Mouse (Mus musculus) kidney, embryonic 16.5 days (tissue): ENCODE data around the gene Pmm2. TPM values are rescaled to one million over a fixed set of nuclear protein-coding genes. Genes with fewer than 3 reads are reported as not detected.

ENCODE experiments used
- ATAC-seq: fragments of 200-750 bp; cut with Nextera tagmentation; 2 replicates; pipeline ENCODE4 v1.8.0; 2017; ENCODE audit warnings: moderate TSS enrichment; ENCODE audit not compliant: low FRiP score, low TSS enrichment
- H3K27ac ChIP-seq: fragments of 300-500 bp; sonication (generic); 2 replicates; pipeline ENCODE4 v1.5.1; 2014; ENCODE audit warnings: low read length
- H3K27me3 ChIP-seq: fragments of 300-500 bp; sonication (generic); 2 replicates; pipeline ENCODE4 v1.6.1; 2014; ENCODE audit warnings: low read length, control low read depth, mixed read lengths; ENCODE audit not compliant: insufficient read depth
- H3K36me3 ChIP-seq: fragments of 300-500 bp; sonication (generic); 2 replicates; pipeline ENCODE4 v1.6.1; 2014; ENCODE audit warnings: low read length, control low read depth, mixed read lengths; ENCODE audit not compliant: insufficient read depth
- H3K4me1 ChIP-seq: fragments of 300-500 bp; sonication (generic); 2 replicates; pipeline ENCODE4 v1.6.1; 2014; ENCODE audit warnings: low read length, control low read depth, mixed read lengths; ENCODE audit not compliant: insufficient read depth
- H3K4me2 ChIP-seq: fragments of 300-500 bp; sonication (generic); replicated peaks from 2 replicates; pipeline ENCODE4 v1.6.1; 2014; ENCODE audit warnings: low read depth, low read length
- H3K4me3 ChIP-seq: fragments of 300-500 bp; sonication (generic); 2 replicates; pipeline ENCODE4 v1.5.1; 2014; ENCODE audit warnings: mild to moderate bottlenecking, low read length
- H3K9ac ChIP-seq: fragments of 300-500 bp; sonication (generic); replicated peaks from 2 replicates; pipeline ENCODE4 v1.6.1; 2014; ENCODE audit warnings: low read length
- H3K9me3 ChIP-seq: fragments of 300-500 bp; sonication (generic); 2 replicates; pipeline ENCODE4 v1.6.1; 2016; ENCODE audit warnings: low read length, control low read depth
- WGBS: fragments of 180-500 bp; shearing (Covaris S2); extraction: QIAGEN DNeasy Blood & Tissue Kit; methylation state at CpG from one replicate; pipeline ENCODE4 v1.1.7; 2014; 5-methylcytosine and 5-hydroxymethylcytosine counted together
- polyA plus RNA-seq: library from polyadenylated mRNA; unstranded; fragments of >200 nt; fragmentation: Nextera tagmentation; extraction: Ambion mirVana; gene quantifications from 2 replicates; pipeline ENCODE4 v1.2.1, GENCODE M21; 2015

Gene Pmm2
- polyA plus RNA-seq, 1 experiment from 2014 or later: 61.2 TPM

- WGBS: 25% methylated on average over 10 of the region's 10 CpGs
- no peak overlapping the region for H3K4me2 ChIP-seq
- H3K9ac ChIP-seq: no peak overlapping the region
- H3K36me3 ChIP-seq: peaks cover 10% of the 10 kb centered on the region; the same call in 1 of the 2 replicates
- H3K4me1 ChIP-seq: peaks cover 9% of the 10 kb centered on the region; the same call in 1 of the 2 replicates
- H3K4me3 ChIP-seq: no peak overlapping the region
- ATAC-seq: no peak; the same call in 1 of the 2 replicates
- H3K27me3 ChIP-seq: no peaks in the 10 kb centered on the region
- H3K9me3 ChIP-seq: no peaks in the 10 kb centered on the region
- no peak overlapping the region for H3K27ac ChIP-seq
Measured at GRCm38 (mm10) chr16:8619659-8620314, 17.7 kb upstream of the Pmm2 start.

- Histone ChIP-seq H3K9me3 (no peaks in the 10 kb centered on the region), H3K4me3 (no peak overlapping the region), H3K4me2 (no peak overlapping the region), H3K4me1 (peaks cover 9% of the 10 kb centered on the region; the same call in 1 of the 2 replicates), H3K36me3 (peaks cover 10% of the 10 kb centered on the region; the same call in 1 of the 2 replicates), H3K27ac (no peak overlapping the region), H3K9ac (no peak overlapping the region), H3K27me3 (no peaks in the 10 kb centered on the region)
- ATAC-seq: no peak
- 66% methylated on average over 16 of the region's 16 CpGs for WGBS
Measured at GRCm38 (mm10) chr16:8620315-8621115, 17.0 kb upstream of the Pmm2 start.

GRCm38 (mm10) chr16:8630419-8630818 lies 7.1 kb upstream of the Pmm2 start:
- H3K4me1 ChIP-seq: no peaks in the 10 kb centered on the region
- ATAC-seq: no peak
- no peak overlapping the region for H3K4me3 ChIP-seq
- WGBS: 83% methylated on average over 2 of the region's 2 CpGs
- H3K4me2 ChIP-seq: no peak overlapping the region
- peaks cover 14% of the 10 kb centered on the region for H3K36me3 ChIP-seq
- no peaks in the 10 kb centered on the region for H3K9me3 ChIP-seq
- H3K27me3 ChIP-seq: no peaks in the 10 kb centered on the region
- H3K9ac ChIP-seq: no peak overlapping the region
- H3K27ac ChIP-seq: no peak overlapping the region

GRCm38 (mm10) chr16:8631428-8631827 lies 6.0 kb upstream of the Pmm2 start:
- H3K27ac ChIP-seq: no peak overlapping the region
- H3K4me3 ChIP-seq: no peak overlapping the region
- H3K27me3 ChIP-seq: no peaks in the 10 kb centered on the region
- H3K9ac ChIP-seq: no peak overlapping the region
- H3K4me1 ChIP-seq: peaks cover 8% of the 10 kb centered on the region
- ATAC-seq: no peak
- peaks cover 19% of the 10 kb centered on the region for H3K36me3 ChIP-seq
- WGBS: 90% methylated on average over 5 of the region's 5 CpGs
- no peak overlapping the region for H3K4me2 ChIP-seq
- no peaks in the 10 kb centered on the region for H3K9me3 ChIP-seq

GRCm38 (mm10) chr16:8636867-8637216 lies 632 bp upstream of the Pmm2 start:
- Histone ChIP-seq H3K4me3 (peak overlapping the region; percentile 77), H3K27me3 (no peaks in the 10 kb centered on the region), H3K36me3 (peaks cover 14% of the 10 kb centered on the region), H3K4me2 (peak overlapping the region; percentile 85), H3K9me3 (no peaks in the 10 kb centered on the region), H3K27ac (peak overlapping the region; percentile 76), H3K4me1 (peaks cover 19% of the 10 kb centered on the region), H3K9ac (peak overlapping the region; percentile 79)
- peak; percentile 13; the same call in 1 of the 2 replicates for ATAC-seq
- under 1% methylated on average over 13 of the region's 13 CpGs for WGBS

GRCm38 (mm10) chr16:8638131-8638530 lies 657 bp downstream of the Pmm2 start:
- no peaks in the 10 kb centered on the region for H3K9me3 ChIP-seq
- peaks cover 20% of the 10 kb centered on the region for H3K36me3 ChIP-seq
- WGBS: 44% methylated on average over 7 of the region's 7 CpGs
- no peaks in the 10 kb centered on the region for H3K27me3 ChIP-seq
- H3K4me2 ChIP-seq: peak overlapping the region; percentile 85
- H3K27ac ChIP-seq: peak overlapping the region; percentile 76
- H3K9ac ChIP-seq: peak overlapping the region; percentile 79
- peaks cover 19% of the 10 kb centered on the region for H3K4me1 ChIP-seq
- ATAC-seq: no peak
- H3K4me3 ChIP-seq: peak overlapping the region; percentile 77

- 75% methylated on average over 11 of the region's 11 CpGs for WGBS
- ATAC-seq: no peak
Measured at GRCm38 (mm10) chr16:8639466-8640191, 2.2 kb downstream of the Pmm2 start.

GRCm38 (mm10) chr16:8643855-8644254 lies 6.4 kb downstream of the Pmm2 start:
- 75% methylated on average over 2 of the region's 2 CpGs for WGBS
- H3K9me3 ChIP-seq: no peaks in the 10 kb centered on the region
- no peak overlapping the region for H3K4me2 ChIP-seq
- ATAC-seq: peak; percentile 71; the same call in 1 of the 2 replicates
- no peak overlapping the region for H3K4me3 ChIP-seq
- no peak overlapping the region for H3K27ac ChIP-seq
- H3K36me3 ChIP-seq: peaks cover 55% of the 10 kb centered on the region
- H3K27me3 ChIP-seq: no peaks in the 10 kb centered on the region
- no peak overlapping the region for H3K9ac ChIP-seq
- peaks cover under 1% of the 10 kb centered on the region for H3K4me1 ChIP-seq

More at GRCm38 (mm10) chr16:8639466-8640191, 2.2 kb downstream of the Pmm2 start:
- H3K36me3 ChIP-seq: peaks cover 32% of the 10 kb centered on the region
- no peak overlapping the region for H3K9ac ChIP-seq
- H3K9me3 ChIP-seq: no peaks in the 10 kb centered on the region
- peaks cover 19% of the 10 kb centered on the region for H3K4me1 ChIP-seq
- no peak overlapping the region for H3K27ac ChIP-seq
- no peaks in the 10 kb centered on the region for H3K27me3 ChIP-seq
- H3K4me2 ChIP-seq: no peak overlapping the region
- no peak overlapping the region for H3K4me3 ChIP-seq

- Histone ChIP-seq H3K4me3 (no peak overlapping the region), H3K9me3 (no peaks in the 10 kb centered on the region), H3K27me3 (no peaks in the 10 kb centered on the region), H3K9ac (no peak overlapping the region), H3K27ac (no peak overlapping the region), H3K4me2 (no peak overlapping the region), H3K36me3 (peaks cover 64% of the 10 kb centered on the region), H3K4me1 (no peaks in the 10 kb centered on the region)
- no peak for ATAC-seq
- 92% methylated on average over 6 of the region's 6 CpGs for WGBS
Measured at GRCm38 (mm10) chr16:8645546-8645945, 8.1 kb downstream of the Pmm2 start.
